Mouse (Mus musculus) limb, embryonic 12.5 days (tissue): ENCODE measurements at regions not wholly inside any gene's neighbourhood (a gene's known extent, or its start where the extent isn't known, plus 50 kb on each side); places are given as distances from the start of the nearest gene placed in this dataset.
"Not testable (repeated sequence)": the region's sequence is repeated elsewhere in the genome, so short reads cannot be mapped to it uniquely, and the experiment has no call there.

Experiments used
- ATAC-seq: fragments of 200-750 bp; cut with Nextera tagmentation; 2 replicates; pipeline ENCODE4 v1.8.0; 2017; ENCODE audit warnings: low read depth, moderate TSS enrichment; ENCODE audit not compliant: insufficient number of reproducible peaks, insufficient read depth, low FRiP score, low TSS enrichment
- H3K27ac ChIP-seq: fragments of 300-500 bp; sonication (generic); 2 replicates; pipeline ENCODE4 v1.5.1; 2016; ENCODE audit warnings: mild to moderate bottlenecking, moderate library complexity
- H3K27me3 ChIP-seq: fragments of 300-500 bp; sonication (generic); 2 replicates; pipeline ENCODE4 v1.6.1; 2016; ENCODE audit warnings: mild to moderate bottlenecking, moderate library complexity
- H3K36me3 ChIP-seq: fragments of 300-500 bp; sonication (generic); 2 replicates; pipeline ENCODE4 v1.6.1; 2016; ENCODE audit warnings: mild to moderate bottlenecking, moderate library complexity
- H3K4me1 ChIP-seq: fragments of 300-500 bp; sonication (generic); replicated peaks from 2 replicates; pipeline ENCODE4 v1.6.1; 2016
- H3K4me2 ChIP-seq: fragments of 300-500 bp; sonication (generic); 2 replicates; pipeline ENCODE4 v1.6.1; 2016; ENCODE audit warnings: mild to moderate bottlenecking, moderate library complexity
- H3K4me3 ChIP-seq: fragments of 300-500 bp; sonication (generic); replicated peaks from 2 replicates; pipeline ENCODE4 v1.5.1; 2016; ENCODE audit warnings: mild to moderate bottlenecking
- H3K9ac ChIP-seq: fragments of 300-500 bp; sonication (generic); replicated peaks from 2 replicates; pipeline ENCODE4 v1.6.1; 2016; ENCODE audit warnings: mild to moderate bottlenecking, moderate library complexity
- H3K9me3 ChIP-seq: fragments of 300-500 bp; sonication (generic); 2 replicates; pipeline ENCODE4 v1.6.1; 2016; ENCODE audit warnings: mild to moderate bottlenecking, moderate library complexity
- WGBS: fragments of 180-500 bp; shearing (Covaris S2); methylation state at CpG from one replicate; pipeline ENCODE4 v1.1.7; 2016; 5-methylcytosine and 5-hydroxymethylcytosine counted together

DNA sequence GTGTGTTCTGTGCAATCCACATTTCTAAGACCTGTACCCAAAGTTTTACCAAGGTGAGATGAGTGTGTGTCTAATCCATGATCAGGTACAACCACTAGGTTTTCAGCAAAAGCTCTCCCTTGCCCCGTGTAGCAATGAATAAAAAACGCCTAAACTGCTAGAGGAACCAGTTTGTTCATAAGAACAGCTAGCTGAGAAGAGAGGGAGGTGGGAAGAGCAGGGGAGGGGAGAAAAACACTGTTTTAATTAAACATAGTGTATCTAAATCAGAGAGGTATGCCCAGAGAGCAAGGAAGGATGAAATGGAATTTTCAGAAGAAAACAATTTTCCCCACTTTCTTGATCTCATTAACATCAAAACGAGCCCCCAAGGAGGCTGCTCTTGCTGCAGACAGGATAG, 368.5 kb upstream of the Zfp703 start:
- H3K4me1 ChIP-seq: no peaks in the 10 kb centered on the region
- peaks cover 18% of the 10 kb centered on the region for H3K9me3 ChIP-seq
- 58% methylated on average over 3 of the region's 3 CpGs for WGBS
- H3K4me3 ChIP-seq: no peak overlapping the region
- no peak for ATAC-seq
- no peak overlapping the region for H3K9ac ChIP-seq
- H3K27me3 ChIP-seq: 0 out of 2 replicates have a peak, but pooled peaks cover 7% of the 10 kb centered on the region
- H3K4me2 ChIP-seq: no peak overlapping the region
- H3K27ac ChIP-seq: no peak overlapping the region
- H3K36me3 ChIP-seq: no peaks in the 10 kb centered on the region

- Histone ChIP-seq H3K9me3 (peaks cover 14% of the 10 kb centered on the region), H3K36me3 (no peaks in the 10 kb centered on the region), H3K4me2 (no peak overlapping the region), H3K4me1 (no peaks in the 10 kb centered on the region), H3K27ac (no peak overlapping the region), H3K4me3 (no peak overlapping the region), H3K9ac (no peak overlapping the region), H3K27me3 (no peaks in the 10 kb centered on the region)
- no peak for ATAC-seq
Observed at GRCm38 (mm10) chr8:26612153-26612552, 365.0 kb upstream of the Zfp703 start.

DNA sequence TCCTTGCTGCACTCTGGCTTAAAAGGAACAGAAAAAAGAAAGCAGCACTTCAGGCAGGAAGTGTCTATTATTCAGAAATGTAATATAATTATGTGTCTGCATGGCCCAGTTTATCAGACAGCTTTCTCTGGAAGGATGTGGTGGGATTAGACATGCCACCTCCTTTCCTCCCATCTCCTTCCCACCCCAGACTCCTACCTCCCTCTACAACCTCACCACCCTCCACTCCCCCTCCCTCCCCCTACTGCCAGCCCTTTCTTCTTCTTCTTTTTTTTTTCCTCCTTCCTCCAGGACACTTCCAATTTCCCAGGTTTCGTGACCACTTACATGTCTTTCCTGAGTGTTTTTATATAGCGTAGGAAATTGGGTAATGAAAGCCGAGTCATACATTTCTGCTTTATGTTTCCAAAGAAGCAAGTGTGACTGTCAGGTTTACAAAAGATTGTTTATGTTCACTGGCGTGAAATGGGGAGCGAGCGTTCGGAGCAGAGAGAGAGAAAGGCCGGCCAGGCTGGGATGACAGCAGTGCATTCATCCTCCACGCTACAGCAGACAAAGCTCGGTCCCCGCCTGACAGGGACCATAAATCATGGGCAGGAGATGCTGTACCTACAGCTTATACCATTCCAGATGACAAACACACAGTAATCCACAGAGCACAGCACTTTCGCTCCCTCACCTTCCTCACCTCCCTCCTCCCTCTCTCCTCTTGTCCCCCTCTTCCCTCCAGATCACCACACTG, 354.6 kb upstream of the Zfp703 start:
- WGBS: 13% methylated on average over 12 of the region's 12 CpGs

DNA sequence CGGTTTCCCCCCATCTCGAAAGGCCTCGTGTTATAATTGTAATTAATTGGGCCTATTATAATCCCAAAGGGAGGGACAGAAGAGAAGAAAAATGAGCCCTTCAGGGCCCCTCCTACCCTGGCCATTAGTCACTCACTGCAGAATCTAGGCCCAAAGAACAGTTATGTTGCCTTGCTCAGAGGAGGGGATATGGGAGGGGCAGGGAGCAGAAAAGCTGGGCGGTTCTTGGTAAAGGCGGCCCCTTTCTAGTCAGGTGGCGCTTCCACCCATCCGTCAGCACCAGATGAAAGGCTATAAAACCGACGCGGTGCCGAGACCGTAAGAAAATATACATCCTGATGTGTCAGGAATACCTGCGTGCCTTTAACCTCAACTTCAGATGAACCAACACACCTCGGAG, 350.9 kb upstream of the Zfp703 start:
- Histone ChIP-seq H3K27ac (no peak overlapping the region), H3K27me3 (peaks cover 54% of the 10 kb centered on the region), H3K4me3 (no peak overlapping the region; the same call in 1 of the 2 replicates), H3K36me3 (no peaks in the 10 kb centered on the region), H3K9me3 (no peaks in the 10 kb centered on the region), H3K9ac (no peak overlapping the region), H3K4me1 (peaks cover 34% of the 10 kb centered on the region), H3K4me2 (peak overlapping the region; percentile 49)
- no peak; the same call in 1 of the 2 replicates for ATAC-seq
- WGBS: 14% methylated on average over 14 of the region's 14 CpGs

More for the DNA sequence above, 354.6 kb upstream of the Zfp703 start:
- H3K9ac ChIP-seq: no peak overlapping the region
- H3K27me3 ChIP-seq: peaks cover 51% of the 10 kb centered on the region
- H3K9me3 ChIP-seq: no peaks in the 10 kb centered on the region
- peaks cover 30% of the 10 kb centered on the region for H3K4me1 ChIP-seq
- peak overlapping the region; percentile 36 for H3K4me2 ChIP-seq
- no peak overlapping the region for H3K27ac ChIP-seq
- H3K36me3 ChIP-seq: no peaks in the 10 kb centered on the region
- ATAC-seq: no peak
- no peak overlapping the region for H3K4me3 ChIP-seq

- peaks cover 54% of the 10 kb centered on the region for H3K27me3 ChIP-seq
- ATAC-seq: no peak
- WGBS: 8% methylated on average over 17 of the region's 17 CpGs
- H3K4me1 ChIP-seq: peaks cover 33% of the 10 kb centered on the region
- no peaks in the 10 kb centered on the region for H3K9me3 ChIP-seq
- no peak overlapping the region for H3K27ac ChIP-seq
- no peaks in the 10 kb centered on the region for H3K36me3 ChIP-seq
- H3K4me3 ChIP-seq: no peak overlapping the region; the same call in 1 of the 2 replicates
- no peak overlapping the region for H3K9ac ChIP-seq
- peak overlapping the region; percentile 49 for H3K4me2 ChIP-seq
Observed at GRCm38 (mm10) chr8:26626651-26627077, 350.5 kb upstream of the Zfp703 start.

GRCm38 (mm10) chr8:26627191-26627891, 349.8 kb upstream of the Zfp703 start:
- no peaks in the 10 kb centered on the region for H3K36me3 ChIP-seq
- H3K4me3 ChIP-seq: no peak overlapping the region
- peak overlapping the region; percentile 49 for H3K4me2 ChIP-seq
- no peak for ATAC-seq
- no peaks in the 10 kb centered on the region for H3K9me3 ChIP-seq
- H3K9ac ChIP-seq: no peak overlapping the region
- peaks cover 26% of the 10 kb centered on the region for H3K4me1 ChIP-seq
- no peak overlapping the region for H3K27ac ChIP-seq
- WGBS: 39% methylated on average over 18 of the region's 18 CpGs
- peaks cover 54% of the 10 kb centered on the region for H3K27me3 ChIP-seq

- peaks cover 47% of the 10 kb centered on the region for H3K27me3 ChIP-seq
- no peaks in the 10 kb centered on the region for H3K36me3 ChIP-seq
- H3K9ac ChIP-seq: no peak overlapping the region
- H3K4me3 ChIP-seq: no peak overlapping the region
- no peak for ATAC-seq
- no peaks in the 10 kb centered on the region for H3K9me3 ChIP-seq
- H3K4me2 ChIP-seq: no peak overlapping the region
- H3K4me1 ChIP-seq: peaks cover 21% of the 10 kb centered on the region
- 92% methylated on average over 2 of the region's 2 CpGs for WGBS
- H3K27ac ChIP-seq: no peak overlapping the region
Observed at GRCm38 (mm10) chr8:26630544-26630943, 346.6 kb upstream of the Zfp703 start.

DNA sequence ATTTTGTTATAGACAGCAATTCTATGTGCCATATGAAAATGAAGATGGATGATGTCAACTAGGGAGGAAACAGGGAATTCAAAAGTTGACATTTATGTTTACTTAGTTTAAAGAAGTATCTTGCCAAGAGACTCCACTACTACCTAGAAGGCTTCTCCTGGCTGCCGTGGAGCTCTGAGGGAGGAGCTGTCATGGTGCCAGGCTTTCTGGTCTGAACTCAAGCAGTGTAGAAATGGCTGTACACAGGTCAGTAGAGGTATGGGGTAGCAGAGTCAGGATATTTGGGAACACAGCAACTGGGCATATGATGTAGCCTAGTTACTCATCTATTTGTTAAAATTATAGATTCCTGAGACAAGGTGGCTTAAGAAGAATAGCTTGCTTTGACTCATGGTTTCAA, 341.4 kb upstream of the Zfp703 start:
- H3K9me3 ChIP-seq: no peaks in the 10 kb centered on the region
- H3K4me1 ChIP-seq: no peaks in the 10 kb centered on the region
- ATAC-seq: no peak
- no peak overlapping the region for H3K4me2 ChIP-seq
- H3K36me3 ChIP-seq: no peaks in the 10 kb centered on the region
- H3K4me3 ChIP-seq: no peak overlapping the region
- WGBS: 76% methylated on average over 1 of the region's 1 CpGs
- H3K9ac ChIP-seq: no peak overlapping the region
- H3K27me3 ChIP-seq: peaks cover 32% of the 10 kb centered on the region
- no peak overlapping the region for H3K27ac ChIP-seq

- not testable (repeated sequence) for H3K4me1 ChIP-seq, H3K36me3 ChIP-seq, H3K4me2 ChIP-seq, H3K9me3 ChIP-seq, H3K27ac ChIP-seq, H3K9ac ChIP-seq, ATAC-seq, H3K4me3 ChIP-seq
- H3K27me3 ChIP-seq: peaks cover 17% of the 10 kb centered on the region; the same call in 1 of the 2 replicates
- WGBS: 80% methylated on average over 7 of the region's 7 CpGs
Observed at GRCm38 (mm10) chr8:26645375-26645774, 331.8 kb upstream of the Zfp703 start.

GRCm38 (mm10) chr8:26650287-26650686, 326.8 kb upstream of the Zfp703 start:
- no peaks in the 10 kb centered on the region for H3K4me1 ChIP-seq
- no peaks in the 10 kb centered on the region for H3K9me3 ChIP-seq
- H3K4me2 ChIP-seq: no peak overlapping the region
- WGBS: 19% methylated on average over 1 of the region's 1 CpGs
- H3K9ac ChIP-seq: no peak overlapping the region
- ATAC-seq: no peak
- no peaks in the 10 kb centered on the region for H3K36me3 ChIP-seq
- H3K27ac ChIP-seq: no peak overlapping the region
- H3K27me3 ChIP-seq: peaks cover 50% of the 10 kb centered on the region
- no peak overlapping the region for H3K4me3 ChIP-seq

DNA sequence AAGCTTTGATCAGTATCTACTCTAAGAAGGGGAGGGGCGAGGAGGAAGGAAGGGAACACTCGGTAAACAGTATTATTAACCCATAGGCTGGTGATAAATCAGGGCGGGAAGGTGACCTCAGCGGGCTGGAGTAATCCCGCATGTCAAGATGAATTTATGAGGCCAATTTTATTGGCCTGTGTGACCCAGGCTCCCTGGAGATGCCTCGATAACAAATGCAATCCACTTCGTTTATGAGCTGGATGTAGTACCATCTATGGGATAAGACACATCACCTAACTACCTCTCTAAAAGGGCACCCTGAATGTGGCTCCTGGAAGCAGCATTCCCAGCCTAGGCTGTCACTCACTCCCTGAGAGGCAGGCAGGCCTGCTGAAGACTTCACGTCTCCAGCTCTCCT, 321.2 kb upstream of the Zfp703 start:
- Histone ChIP-seq H3K4me3 (no peak overlapping the region), H3K36me3 (no peaks in the 10 kb centered on the region), H3K4me1 (peaks cover 20% of the 10 kb centered on the region), H3K9ac (no peak overlapping the region), H3K27ac (no peak overlapping the region), H3K27me3 (peaks cover 71% of the 10 kb centered on the region), H3K4me2 (no peak overlapping the region), H3K9me3 (no peaks in the 10 kb centered on the region)
- ATAC-seq: no peak
- WGBS: 4% methylated on average over 8 of the region's 8 CpGs
